Mouse (Mus musculus): Measurements from ENCODE around the gene Cnksr1.

Gene Cnksr1

GRCm38 (mm10) chr4:134202904-134203303, 35.3 kb downstream of the Cnksr1 start, which contains the start of gene Gm7534:
Gene Gm7534, minus strand, starts transcription at chr4:134203004.
- DNase-seq, result no peak

DNA sequence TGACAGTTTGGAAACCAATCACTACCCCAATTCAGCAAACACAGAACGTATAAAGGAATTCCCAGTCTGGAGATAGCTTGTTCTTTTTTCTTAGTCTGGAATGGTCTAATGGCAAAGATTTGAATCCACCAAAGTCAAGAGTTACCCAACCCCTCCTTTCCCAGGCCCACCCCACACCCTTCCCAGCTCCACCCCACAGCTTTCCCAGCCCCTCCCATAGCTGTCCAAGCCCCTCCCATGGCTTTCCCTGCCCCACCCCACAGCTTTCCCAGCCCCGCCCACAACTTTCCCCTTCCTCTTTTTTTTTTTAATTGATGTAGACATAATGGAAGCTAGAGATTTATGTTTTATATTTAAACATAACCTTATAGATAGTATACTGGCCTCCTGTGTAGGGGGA, 38.8 kb downstream of the Cnksr1 start:
- DNase-seq, result no peak

DNA sequence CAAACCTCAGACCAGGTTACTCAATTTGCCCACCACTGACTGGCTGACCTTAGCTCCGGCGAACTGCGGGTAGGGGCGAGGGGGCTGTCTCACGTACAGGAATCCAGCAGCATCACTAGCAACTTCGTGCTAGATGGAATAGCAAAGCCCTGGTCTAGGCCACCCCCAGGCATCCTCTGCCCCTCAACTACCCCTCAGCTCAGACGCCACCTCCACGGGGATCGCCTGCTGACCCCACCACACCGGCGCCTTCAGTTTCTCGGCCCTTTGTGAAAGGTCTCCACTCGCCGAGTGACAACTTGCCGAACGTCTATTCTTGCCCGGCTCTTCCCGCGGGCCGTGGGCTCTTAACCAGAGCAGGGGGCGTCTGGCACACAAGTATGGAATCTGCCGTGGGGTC, 51.9 kb downstream of the Cnksr1 start:
- DNase-seq, result peak in 1 of 2 experiments; percentile 27

GRCm38 (mm10) chr4:134185569-134185968, 52.6 kb downstream of the Cnksr1 start:
- DNase-seq, result no peak

DNA sequence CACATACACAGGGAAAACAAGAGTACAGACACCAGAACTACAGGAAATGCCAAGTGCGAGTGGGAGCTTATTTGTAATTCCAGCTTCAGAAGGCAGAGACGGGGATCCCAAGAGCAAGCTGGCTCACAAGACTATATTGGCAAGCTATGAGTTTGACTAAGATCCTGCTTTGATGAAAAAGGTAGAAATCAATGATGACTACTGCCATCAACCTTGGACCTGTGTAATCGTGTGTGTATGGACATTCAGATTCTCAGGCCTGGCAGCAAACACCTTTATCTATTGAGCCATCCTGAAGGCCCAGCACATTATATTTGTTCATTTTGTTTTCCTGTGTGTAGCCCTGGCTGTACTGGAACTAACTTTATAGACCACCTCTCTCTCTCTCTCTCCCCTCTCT, 54.5 kb downstream of the Cnksr1 start:
- DNase-seq, result no peak

GRCm38 (mm10) chr4:134181825-134182224, 56.4 kb downstream of the Cnksr1 start:
- no peak for DNase-seq

DNA sequence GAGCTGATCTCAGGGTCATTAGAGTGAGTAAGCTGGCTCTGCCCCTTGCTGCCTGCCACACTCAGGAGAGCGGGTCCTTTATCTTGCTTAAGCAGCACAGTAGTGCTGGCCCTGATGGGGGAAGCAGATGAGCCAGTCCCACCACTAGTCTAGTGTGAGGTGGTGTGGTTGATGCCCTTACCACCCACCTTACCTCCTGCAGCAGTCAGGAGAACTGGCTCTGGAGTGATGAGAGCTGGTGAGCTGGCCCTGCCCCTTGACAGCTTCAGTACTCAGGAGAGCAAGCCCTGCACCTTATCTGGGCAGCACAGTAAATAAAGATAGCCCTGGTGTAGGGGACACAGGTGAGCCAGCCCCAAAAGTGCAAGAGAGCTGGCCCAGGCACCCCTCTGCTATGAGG, 57.1 kb downstream of the Cnksr1 start:
- DNase-seq, result no peak
